Mouse (Mus musculus): ENCODE measurements around the gene Ccdc58.

- TF ChIP-seq POLR2A (IDR thresholded peaks at IDR 0.05; ENCODE audit: borderline replicate concordance, control insufficient read depth, low read depth, low read length) (no peak), CTCF (IDR thresholded peaks at IDR 0.05; ENCODE audit: control insufficient read depth, insufficient read depth, low read length) (no peak)
Measured at GRCm38 (mm10) chr16:36090785-36091509, 19.5 kb downstream of the Ccdc58 start.

All from bone marrow, adult 2 months (tissue).